Mouse (Mus musculus) heart, postnatal 36 days (tissue): ENCODE measurements around the gene Gm42957. TPM values are rescaled to one million over a fixed set of nuclear protein-coding genes. Genes with fewer than 3 reads are reported as not detected.
"Not testable (repeated sequence)": the region's sequence is repeated elsewhere in the genome, so short reads cannot be mapped to it uniquely, and the experiment has no call there.

Source experiments
- DNase-seq, 2 experiments: peaks; one replicate each; pipeline ENCODE4 v3.0.0; 2021 to 2022
- intact Hi-C: fragments of 180-260 bp; cut with DNase I; formaldehyde crosslinking; loops from one replicate; pipeline ENCODE4 v1.15.1; 2025
- total RNA-seq, 2 experiments: library from RNA; stranded (reverse); gene quantifications; 2 replicates each; pipeline ENCODE4 v1.2.3; 2021

Gene Gm42957
- total RNA-seq, 2 experiments from 2014 or later, result not detected

GRCm38 (mm10) chr3:96606618-96607017 is 28.7 kb upstream of the Gm42957 start:
- intact Hi-C loops, result no loop called here

GRCm38 (mm10) chr3:96617941-96618340 is 17.3 kb upstream of the Gm42957 start:
- no peak for DNase-seq
- intact Hi-C loops, result no loop called here

More at GRCm38 (mm10) chr3:96606618-96607017, 28.7 kb upstream of the Gm42957 start:
- DNase-seq, result no peak

GRCm38 (mm10) chr3:96623201-96623600 is 12.1 kb upstream of the Gm42957 start:
- no peak for DNase-seq
- intact Hi-C loops, result no loop called here

- DNase-seq, result peak; percentile 96 to 97
- intact Hi-C loops, result no loop called here
These were observed 5.3 kb upstream of the Gm42957 start, which contains the start of gene Rbm8a for GRCm38 (mm10) chr3:96629729-96630600. TSS of gene Rbm8a (plus strand) at chr3:96629933.

- no peak for DNase-seq
- intact Hi-C loops, result no loop called here
These were observed 3.2 kb upstream of the Gm42957 start for GRCm38 (mm10) chr3:96632058-96632457.

- intact Hi-C loops, result loop anchor here (2.0 kb wide), 1 partner anchor 33 kb away; the partner anchor contains the start of gene Lix1l
- no peak for DNase-seq
These were observed 1.3 kb upstream of the Gm42957 start for GRCm38 (mm10) chr3:96634015-96634414.

GRCm38 (mm10) chr3:96635906-96636305 is 632 bp downstream of the Gm42957 start:
- no peak for DNase-seq
- intact Hi-C loops, result loop anchor here (2.0 kb wide), 1 partner anchor 35 kb away; the partner anchor contains the start of gene Lix1l

- intact Hi-C loops, result no loop called here
- no peak for DNase-seq
These were observed 1.2 kb downstream of the Gm42957 start for GRCm38 (mm10) chr3:96636448-96636847.

- intact Hi-C loops, result loop anchor here (1.0 kb wide), 2 partner anchors 59 to 92 kb away; no protein-coding TSS in a partner anchor
- peak; percentile 68 to 80 for DNase-seq
These were observed 3.9 kb downstream of the Gm42957 start for GRCm38 (mm10) chr3:96639219-96639618.

- intact Hi-C loops, result loop anchor here (5.0 kb wide), 1 partner anchor 62 kb away; the partner anchor contains the start of gene Nudt17
These were observed 9.9 kb downstream of the Gm42957 start, which contains the start of gene Itga10 for GRCm38 (mm10) chr3:96645018-96645649. TSS of gene Itga10 (plus strand) at chr3:96645584.

GRCm38 (mm10) chr3:96647365-96647764 is 12.1 kb downstream of the Gm42957 start:
- DNase-seq, result no peak
- intact Hi-C loops, result loop anchor here (5.0 kb wide), 1 partner anchor 60 kb away; the partner anchor contains the start of gene Nudt17

More at GRCm38 (mm10) chr3:96645018-96645649, 9.9 kb downstream of the Gm42957 start, which contains the start of gene Itga10:
- peak; percentile 27 to 58 for DNase-seq

GRCm38 (mm10) chr3:96660901-96661300 is 25.6 kb downstream of the Gm42957 start:
- intact Hi-C loops, result no loop called here

GRCm38 (mm10) chr3:96662731-96663316 is 27.6 kb downstream of the Gm42957 start:
- no peak for DNase-seq
- intact Hi-C loops, result loop anchor here (1.0 kb wide), 1 partner anchor 116 kb away; no protein-coding TSS in a partner anchor

More at GRCm38 (mm10) chr3:96660901-96661300, 25.6 kb downstream of the Gm42957 start:
- no peak for DNase-seq

- intact Hi-C loops, result loop anchor here (1.0 kb wide), 1 partner anchor 116 kb away; no protein-coding TSS in a partner anchor
- peak; percentile 85 to 89 for DNase-seq
These were observed 28.4 kb downstream of the Gm42957 start for GRCm38 (mm10) chr3:96663432-96664239.

- DNase-seq, result not testable (repeated sequence)
- intact Hi-C loops, result loop anchor here (5.0 kb wide), 1 partner anchor 41 kb away; the partner anchor contains the start of gene Nudt17
These were observed 30.6 kb downstream of the Gm42957 start for GRCm38 (mm10) chr3:96665732-96666363.

- intact Hi-C loops, result loop anchor here (5.0 kb wide), 1 partner anchor 40 kb away; the partner anchor contains the start of gene Nudt17
- DNase-seq, result no peak
These were observed 31.6 kb downstream of the Gm42957 start for GRCm38 (mm10) chr3:96666916-96667315.

- intact Hi-C loops, result loop anchor here (5.0 kb wide), 1 partner anchor 40 kb away; the partner anchor contains the start of gene Nudt17
- no peak for DNase-seq
These were observed 32.0 kb downstream of the Gm42957 start for GRCm38 (mm10) chr3:96667316-96667715.

GRCm38 (mm10) chr3:96668424-96669067 is 33.3 kb downstream of the Gm42957 start:
- DNase-seq, result no peak
- intact Hi-C loops, result loop anchor here (5.0 kb wide), 1 partner anchor 39 kb away; the partner anchor contains the start of gene Nudt17
